Mouse (Mus musculus) embryo, embryonic 10.5 days (tissue): ENCODE data around the gene Zfhx3.

Experiments used
- DNase-seq: peaks from one replicate; pipeline ENCODE4 v3.0.0-alpha.2; 2015; ENCODE audit warnings: low spot score

The Zfhx3 gene

DNA sequence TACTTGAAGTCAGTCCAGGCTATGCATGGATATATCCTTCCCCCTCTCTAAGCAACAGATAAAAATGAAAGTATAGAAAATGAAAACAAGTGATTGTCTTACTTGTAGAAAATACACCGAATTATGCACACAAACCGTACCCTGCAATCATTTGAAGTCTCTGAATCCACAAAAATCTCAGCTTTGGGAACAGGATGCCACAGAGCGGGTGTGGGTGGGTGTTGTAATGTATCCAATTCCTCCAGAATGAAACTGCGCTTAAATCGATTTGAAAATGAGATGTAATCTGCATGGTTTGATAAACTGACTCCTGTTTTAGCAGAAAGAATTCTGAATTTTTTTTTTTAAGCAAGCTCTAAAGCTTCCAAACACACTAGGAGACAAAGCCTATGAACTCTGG, 297.1 kb downstream of the Zfhx3 start:
- DNase-seq: no peak

DNA sequence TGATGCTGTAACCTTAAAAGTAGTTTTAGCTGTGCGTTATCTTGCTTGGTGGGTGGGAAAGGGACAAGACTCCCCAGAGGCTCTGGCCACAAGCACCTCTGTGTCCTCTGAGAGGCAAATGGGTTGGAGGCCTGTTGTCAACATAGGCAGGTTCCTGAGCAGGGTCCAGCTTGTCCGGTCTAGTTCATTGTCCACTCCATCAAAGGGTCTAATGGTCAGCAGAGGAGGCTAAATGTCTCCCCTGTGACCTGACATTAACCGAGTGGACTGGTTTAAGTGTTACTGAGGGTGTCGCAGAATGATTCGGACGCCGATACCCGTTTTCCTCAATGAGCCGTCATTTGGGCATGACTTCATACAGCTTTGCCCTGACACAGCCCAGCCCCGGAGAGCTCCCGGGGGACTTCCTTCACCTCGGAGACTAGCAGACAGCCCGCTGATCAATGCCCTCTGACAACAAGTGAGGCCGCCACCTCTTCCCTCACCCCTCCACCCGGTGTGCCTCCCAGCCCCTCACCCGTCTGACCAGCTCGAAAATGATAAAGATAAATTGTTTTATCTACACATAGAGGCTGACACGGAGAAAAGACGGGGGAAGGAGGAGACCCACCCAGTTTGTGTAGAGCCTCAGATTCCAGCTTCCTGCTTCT, 298.7 kb downstream of the Zfhx3 start:
- DNase-seq: peak; percentile 72

DNA sequence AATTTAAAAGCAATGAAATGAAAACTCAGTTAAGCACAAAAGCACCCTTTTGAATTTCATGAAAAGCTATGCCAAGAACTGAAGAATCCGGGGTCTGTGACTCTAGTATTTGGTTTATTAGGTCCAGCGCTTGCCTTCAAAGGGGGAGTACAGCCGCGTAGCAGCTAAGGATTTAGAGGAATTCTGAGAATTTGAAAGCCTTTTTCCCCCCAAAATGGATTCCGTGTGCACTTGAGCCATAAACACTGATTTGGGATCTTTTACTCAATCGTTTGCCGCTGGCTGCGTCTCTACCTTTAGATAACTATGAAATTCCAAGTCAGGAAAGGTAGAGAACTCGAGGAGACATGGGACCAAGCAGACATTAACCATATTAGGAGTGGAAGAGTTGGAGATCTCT, 300.8 kb downstream of the Zfhx3 start:
- peak; percentile 72 for DNase-seq

DNA sequence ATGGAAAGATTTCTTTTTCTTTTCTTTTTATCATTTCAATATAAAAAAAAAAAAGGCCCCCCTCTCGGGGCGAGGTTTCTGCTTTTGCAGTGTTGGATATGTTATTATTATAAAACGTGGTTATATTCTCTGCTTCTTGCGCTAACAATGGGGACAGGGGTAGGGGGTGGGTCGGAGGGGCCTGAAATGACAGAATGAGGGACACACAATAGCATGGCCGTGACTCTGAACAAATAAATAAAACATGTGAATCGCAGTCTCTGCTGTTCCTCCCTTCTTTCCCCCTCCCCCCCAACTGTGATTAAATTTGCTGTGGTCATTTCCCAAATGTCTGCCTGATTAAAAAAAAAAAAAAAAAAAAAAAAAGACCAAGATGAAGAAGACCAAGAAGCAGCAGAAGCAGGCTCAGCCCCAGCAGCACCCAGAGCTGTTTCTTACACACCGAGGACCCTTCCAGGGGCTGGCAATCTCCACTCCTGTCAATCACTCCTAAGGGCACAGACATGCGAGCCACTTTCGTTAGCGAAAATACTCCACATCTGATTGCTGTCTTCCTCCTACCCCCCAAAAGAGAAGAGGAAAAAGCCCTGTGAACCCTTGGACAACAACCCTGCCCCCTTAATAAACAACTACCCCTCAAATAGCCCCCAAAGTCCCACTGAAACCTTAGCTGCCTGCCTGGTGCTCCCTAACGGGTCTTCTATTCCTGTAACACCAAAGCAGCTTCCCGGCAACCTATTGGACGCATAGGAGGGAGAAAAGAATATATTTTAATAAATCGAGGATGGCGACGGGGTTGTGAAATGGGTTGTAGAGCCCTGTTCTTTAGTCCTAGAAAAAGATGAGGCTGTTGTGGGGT, 302.4 kb downstream of the Zfhx3 start:
- DNase-seq: peak; percentile 48

DNA sequence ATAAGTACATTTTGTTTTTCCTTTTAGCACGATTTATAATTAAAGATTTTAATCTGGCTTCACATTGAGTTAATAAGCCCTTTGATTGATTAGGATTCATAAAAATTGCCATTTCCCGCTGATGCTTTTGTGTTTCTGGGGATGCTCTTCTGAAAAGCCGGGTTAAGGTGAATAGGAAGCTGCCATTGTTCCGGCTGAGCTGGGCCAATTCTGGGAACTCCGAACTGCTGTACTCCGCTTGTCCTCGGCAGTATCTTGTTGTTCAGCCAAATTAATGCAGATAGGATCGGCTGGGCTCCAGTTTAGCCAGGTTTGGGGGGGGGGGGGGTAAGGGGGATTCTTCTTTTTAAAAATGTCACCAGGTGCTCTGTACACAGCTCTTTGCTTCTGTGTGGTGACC, 303.1 kb downstream of the Zfhx3 start:
- DNase-seq: peak; percentile 35

DNA sequence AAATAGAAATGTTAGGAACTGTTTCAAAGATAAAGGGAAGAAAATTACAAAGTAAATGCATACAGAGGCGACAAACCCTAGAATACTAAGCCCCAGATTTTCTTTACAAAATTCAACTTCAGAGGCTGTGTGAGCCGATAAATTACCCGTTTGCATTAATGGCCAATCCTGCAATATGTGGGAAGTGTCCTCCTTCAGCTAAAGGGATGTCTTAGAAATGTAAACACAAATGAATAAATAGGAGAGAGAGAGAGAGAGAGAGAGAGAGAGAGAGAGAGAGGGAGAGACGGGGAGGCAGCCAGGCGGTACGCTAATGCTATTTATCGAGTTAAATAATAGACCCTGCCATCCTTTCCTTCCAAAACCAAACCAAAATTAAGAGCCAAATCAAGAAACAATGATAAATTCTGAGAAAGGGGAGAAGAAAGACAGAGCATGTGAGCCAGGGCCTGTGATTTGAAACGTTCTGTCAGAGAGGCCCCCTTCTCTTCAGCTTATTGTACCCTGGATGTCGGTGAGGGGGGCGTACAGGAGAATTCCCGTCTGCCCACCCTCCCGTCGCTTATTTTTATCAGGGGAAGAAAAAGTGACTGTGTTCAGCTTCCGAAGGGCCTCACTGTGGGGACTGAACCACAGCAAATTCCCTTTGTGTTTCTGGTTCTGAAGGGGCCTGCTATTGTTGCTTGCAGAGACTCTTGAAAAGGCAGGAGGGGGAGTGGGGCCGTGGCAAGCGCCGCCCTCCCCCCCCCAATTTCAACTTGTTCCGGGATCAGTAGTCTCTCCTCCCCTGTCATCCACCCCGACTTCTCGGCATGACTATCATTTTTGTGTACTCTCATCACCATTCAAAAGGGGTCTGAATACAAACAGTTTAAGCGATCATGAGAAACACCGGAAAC, 303.8 kb downstream of the Zfhx3 start:
- DNase-seq: peak; percentile 64

DNA sequence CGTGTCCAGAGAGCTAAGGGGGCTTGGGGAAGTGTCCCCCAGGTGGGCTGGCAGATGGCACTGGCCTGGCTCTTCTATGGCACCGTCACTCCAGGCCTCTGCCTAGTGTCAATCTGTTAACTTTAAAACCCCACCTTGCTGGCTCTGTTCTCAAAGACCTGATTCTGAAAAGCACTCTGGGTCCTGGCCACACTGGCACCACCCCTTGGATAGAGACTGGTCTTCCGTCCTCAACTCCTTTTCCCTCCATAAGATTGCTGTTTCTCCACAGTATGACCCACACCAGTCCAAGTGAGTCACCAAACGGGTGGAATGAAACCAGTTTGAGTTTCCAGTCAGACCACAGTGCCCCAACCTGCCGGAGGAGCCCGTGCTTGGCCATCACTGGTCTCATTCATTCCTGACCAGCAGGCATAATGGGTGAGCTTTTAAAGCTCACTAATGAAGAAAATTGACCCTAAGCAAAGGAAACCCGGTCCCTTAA, 304.5 kb downstream of the Zfhx3 start:
- DNase-seq: no peak

DNA sequence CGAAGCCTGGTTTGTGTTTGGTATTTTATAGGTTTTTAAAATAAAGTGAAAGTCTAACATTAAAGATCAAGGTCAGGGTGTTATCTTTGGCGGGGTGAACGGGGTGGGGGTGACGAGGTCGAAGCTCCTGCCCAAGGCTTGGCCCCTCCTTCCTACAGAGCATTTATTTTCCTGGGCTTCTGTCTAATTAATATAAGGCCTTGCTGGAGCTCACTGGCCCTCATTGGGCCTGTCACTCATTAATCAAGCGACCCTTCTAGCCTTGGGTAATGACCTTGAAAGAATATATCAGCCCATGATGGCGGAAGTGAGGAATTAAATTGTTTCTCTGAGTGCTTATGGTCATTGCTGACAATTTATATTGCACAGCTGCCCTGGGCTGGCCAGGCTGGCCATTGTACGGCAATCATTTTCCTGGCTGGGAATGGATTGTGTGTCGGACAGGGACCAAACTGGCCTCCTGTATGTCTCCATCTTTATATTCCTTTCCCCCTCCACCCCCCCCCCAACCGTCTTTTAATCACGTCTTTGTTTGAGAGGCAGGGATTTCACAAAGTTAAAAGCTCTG, 322.2 kb downstream of the Zfhx3 start:
- peak; percentile 76 for DNase-seq

DNA sequence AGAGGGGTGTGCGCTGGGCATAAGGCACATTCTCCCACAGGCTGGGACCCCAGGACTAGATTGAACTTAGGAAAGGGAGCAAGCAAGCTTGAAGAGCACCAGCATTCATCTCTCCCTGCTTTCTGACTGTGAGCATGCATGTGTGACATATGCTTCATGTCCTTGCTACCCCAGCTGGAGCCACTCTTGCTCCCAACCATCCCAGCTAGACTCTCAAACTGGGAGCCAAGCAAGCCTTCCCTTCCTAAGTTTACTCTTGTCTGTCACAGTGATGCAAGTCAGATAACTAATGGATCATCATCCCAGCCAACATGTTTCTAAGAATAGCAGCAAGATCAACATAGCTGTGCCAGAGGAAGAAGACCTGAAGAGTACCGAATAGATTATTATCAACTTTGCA, 335.5 kb downstream of the Zfhx3 start:
- no peak for DNase-seq

DNA sequence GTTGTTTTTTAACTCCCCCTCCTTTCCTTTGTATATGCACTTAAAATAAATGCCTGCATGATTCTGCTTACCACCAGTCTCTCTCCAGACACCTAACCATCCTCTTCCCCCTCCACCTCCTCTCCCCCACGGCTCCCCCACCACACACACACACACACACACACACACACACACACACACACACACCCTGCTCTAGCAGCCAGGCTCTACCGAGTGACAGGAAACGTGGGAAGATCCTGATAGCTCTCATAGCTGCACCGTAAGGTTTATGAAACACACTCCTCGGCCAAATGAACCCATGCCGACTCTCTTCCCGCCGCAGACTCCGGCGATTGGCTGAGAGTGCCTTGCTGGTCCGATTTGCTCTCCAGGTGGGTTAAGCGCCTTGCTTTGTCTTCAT, 339.5 kb downstream of the Zfhx3 start:
- DNase-seq: no peak

DNA sequence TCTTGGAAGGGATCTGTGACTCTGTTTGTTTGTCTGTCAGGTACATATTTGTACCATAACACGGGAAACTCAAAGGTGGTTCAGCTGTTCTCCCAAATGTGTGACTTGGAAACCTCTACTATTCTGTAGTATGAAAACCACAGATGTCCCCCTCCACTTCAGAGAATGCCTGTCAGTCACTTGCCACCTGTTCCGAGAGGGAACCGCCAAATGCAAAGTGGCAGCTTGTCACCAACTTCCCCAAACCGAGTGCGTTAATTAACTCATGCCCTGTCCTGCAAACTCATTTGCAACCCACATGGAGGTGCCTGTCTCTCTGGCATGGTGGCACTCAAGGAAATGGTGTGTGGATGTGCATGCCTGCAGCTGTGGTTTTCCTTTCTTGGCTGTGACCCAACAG, 343.7 kb downstream of the Zfhx3 start:
- DNase-seq: no peak

DNA sequence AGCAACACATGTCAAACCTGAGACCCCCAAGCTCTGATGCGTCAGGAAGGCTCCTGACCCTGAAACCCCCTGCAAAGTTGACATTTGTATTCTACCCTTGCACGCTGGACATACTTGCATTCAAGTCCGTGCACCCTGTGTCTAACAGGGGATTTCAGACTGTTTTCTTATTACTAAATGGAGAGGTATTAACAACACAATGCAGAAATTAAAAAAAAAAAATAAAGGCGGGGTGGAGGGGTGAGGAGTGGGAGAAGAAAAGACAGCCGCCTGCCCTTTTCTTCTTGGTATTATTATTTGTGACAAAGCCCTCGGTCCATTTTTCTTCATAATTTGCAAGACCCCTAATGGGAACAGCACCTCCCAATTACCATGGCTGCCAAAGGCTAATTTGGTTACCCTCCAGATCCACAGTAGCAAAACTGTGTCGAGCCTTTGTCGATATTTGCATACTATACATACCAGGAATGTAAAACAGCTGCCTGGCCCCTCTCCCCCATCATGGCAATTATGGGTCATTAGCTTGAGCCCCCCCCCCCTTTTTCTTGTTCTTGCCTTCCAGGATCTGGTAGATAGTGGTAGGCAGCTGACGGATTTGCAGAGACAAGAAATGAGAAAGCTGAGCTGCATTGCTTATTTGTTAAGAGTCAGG, 358.6 kb downstream of the Zfhx3 start:
- no peak for DNase-seq

DNA sequence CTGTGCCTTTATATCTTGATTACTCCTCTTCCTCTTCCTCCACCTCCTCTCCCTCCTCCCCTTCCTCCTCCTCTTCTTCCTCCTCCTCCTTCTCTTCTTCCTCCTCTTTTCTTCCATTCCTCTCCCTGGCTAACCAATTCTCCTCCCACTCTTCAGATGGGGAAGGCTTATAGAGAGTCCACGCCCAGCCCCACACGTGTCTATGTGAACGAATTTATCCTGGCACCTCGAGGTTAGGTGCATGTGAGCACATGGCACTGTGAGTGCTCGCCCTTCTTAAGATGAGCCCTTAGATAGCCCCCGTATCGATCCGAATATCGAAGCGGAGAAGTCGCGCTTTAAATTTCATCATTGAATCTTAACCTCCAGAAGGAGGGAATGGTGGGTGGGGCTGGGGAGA, 359.2 kb downstream of the Zfhx3 start:
- no peak for DNase-seq

DNA sequence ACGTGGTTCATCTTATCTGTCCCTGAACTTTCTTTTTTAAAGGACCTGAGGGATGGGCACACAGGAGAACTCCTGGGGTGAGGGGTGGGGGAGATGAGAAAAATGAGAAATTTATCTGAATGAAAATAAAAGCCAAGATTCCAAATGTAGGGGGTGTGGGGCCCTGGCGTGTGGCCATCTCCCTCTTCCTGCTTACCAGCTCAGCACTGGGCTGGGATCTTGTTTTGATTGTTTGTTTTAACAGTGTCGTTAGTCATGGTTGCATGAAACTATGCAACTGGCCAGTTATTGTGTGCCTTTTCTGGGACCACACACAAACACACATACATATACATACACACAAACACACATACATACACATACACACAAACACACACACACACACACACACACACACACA, 362.9 kb downstream of the Zfhx3 start:
- no peak for DNase-seq

DNA sequence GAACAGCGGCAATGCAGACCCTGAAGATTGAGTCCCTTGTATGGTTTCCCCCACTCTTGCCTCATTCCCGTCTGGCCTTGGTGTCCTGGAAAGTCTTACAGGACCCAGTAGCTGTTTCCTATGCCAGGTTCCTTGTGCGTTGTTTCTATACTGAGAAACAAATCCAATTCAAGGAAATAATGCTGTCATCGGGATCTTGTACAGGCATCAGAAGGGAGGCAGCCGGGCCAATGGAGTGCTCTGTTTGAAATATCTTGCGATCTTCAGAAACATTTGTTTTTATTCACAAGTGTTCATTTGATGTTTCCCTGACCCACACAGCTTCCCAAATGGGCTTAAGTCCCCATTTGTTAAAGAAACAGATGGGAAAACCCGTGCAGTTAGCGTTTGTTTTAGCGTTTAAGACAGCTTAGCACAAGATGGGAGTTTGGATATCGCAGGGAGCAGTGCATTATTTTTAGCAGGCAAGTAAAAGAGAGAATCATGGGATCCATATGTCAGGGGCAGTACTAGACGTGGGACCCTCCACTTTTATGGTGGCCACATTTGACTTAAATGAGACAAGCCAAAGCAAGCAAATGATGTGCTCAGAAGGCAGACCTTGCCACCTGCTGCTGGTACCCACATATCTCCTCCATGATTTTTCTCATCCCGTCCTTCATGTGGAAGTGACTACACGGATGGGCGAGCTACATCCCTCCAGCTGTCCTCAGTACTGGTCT, 367.2 kb downstream of the Zfhx3 start:
- no peak for DNase-seq

DNA sequence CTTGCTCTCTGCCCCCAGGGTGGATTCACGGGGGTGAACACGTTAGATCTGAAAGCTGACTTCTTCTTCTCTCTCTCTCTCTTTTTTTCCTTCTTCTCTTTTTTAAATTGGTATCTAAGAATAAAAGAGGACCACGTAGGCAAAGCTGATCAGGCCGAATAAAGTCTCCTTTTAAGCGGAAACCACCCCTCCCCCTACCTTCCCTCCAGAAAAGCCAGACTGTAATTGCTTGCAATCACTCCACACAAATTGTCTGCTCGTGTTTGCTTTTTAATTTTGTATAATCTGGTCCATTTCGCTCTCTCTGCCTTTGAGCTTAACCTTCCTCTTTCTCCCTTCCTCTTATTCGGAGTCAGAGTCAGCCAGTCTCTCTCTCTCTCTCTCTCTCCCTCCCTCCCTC, 372.6 kb downstream of the Zfhx3 start:
- peak; percentile 47 for DNase-seq

DNA sequence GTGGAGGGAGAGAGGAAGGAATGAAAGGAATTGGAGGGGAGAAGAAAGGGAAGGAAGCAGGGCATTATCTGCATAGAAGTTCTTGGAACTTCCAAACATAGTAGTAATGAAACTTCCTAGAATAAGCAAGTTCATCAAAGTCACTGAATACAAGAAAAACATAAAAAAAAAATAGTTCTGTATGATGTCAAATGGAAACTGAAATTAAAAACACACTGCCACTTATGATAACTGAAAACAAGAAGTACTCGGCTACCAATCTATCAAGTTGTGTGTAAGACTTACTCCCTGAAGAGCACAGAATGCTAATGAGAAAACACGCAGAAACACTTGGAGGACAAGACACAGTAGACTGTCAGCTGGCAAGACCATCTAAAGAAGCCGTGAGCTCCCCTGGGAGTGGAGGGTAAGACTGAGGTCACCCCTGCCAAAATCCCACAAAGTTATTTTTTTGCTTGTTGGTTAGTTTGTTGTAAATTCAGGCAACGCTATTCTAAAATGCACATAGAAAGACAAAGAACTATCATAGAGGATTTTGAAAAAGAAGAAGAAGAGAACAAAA, 375.2 kb downstream of the Zfhx3 start:
- no peak for DNase-seq

DNA sequence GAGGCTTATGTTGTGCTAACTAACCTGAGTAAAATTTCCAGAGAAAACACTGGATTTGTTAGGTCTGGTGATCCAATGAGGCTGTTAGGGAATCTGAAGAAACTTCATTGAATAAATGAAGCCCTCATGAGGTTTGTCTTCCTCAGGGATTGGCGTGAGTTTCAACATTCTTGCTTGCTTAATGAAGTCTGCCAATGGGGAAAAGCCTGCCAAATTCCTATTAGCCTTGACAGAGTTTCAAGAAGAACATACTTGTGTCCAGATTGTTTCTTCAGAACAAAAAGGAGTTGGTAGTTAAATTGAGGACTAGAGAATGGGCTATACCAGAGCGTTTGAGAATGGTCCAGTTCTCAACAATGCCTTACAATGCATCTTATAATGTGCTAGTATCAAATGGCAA, 385.3 kb downstream of the Zfhx3 start:
- DNase-seq: no peak

DNA sequence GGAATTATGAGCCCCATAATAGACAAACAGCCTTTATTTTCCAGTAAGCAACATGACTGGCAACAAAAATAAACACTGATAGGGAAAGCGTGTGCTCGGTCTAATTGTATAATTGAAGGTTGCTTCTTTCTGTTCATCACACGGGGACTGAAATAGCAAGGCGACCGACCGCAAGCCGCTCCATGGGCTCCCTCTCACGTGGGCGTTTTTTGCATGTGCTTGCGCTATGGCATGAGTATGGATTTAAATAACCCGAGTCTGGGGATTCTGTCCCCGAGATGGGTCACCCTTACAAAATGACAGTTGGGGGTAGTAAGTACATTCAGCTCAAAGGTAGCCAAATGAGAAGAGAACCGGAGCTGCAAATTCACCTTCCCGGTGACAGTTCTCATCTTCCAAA, 405.9 kb downstream of the Zfhx3 start:
- DNase-seq: no peak

DNA sequence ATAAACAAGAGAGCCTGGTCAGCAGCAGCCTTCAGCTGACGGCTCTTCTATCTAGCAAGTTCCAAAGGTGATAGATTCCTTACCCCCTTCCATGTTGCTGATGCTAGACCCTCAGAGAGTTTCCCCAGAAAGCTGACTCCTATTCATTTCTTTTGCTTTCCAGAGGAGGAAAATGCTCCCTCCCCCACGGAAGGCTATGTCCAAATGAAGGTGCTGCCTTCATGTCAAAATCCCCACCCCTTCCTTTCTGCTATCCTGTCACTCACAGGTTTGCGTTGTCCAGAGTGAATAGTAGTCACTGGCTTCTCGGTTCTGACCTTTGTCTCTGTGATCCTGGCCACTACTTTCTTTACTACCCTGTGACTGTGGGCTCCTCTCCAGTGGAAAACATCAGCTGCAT, 406.3 kb downstream of the Zfhx3 start:
- no peak for DNase-seq
